Mouse (Mus musculus): ENCODE data around the gene Rassf1.

The Rassf1 gene

DNA sequence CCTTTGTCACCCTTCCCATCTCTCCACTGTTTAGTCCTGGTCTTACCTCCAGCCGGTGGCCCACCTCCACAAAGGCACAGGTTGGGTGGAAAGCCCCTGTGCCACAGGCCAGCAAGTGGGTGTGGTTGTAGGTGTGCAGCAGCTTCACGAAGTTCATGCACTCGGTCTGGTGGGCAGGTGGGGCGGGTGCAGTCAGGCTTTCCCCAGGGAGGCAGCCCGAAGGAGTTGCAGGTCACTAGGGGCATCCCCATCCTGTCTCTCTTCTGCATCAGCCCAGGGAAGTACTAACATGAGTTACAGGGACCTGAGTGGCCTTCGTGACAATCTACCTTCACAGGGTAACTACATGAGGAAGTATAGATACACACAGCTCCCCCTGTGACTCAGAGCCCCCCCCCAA lies 51.9 kb downstream of the Rassf1 start:
- DNase-seq (ENCODE audit: low spot score) = no peak

GRCm38 (mm10) chr9:107605041-107605661 lies 53.8 kb downstream of the Rassf1 start:
- no peak for DNase-seq (ENCODE audit: low spot score)

GRCm38 (mm10) chr9:107606591-107606990 lies 55.2 kb downstream of the Rassf1 start:
- no peak for DNase-seq (ENCODE audit: low spot score)

GRCm38 (mm10) chr9:107607036-107607435 lies 55.7 kb downstream of the Rassf1 start:
- DNase-seq (ENCODE audit: low spot score) = no peak

DNA sequence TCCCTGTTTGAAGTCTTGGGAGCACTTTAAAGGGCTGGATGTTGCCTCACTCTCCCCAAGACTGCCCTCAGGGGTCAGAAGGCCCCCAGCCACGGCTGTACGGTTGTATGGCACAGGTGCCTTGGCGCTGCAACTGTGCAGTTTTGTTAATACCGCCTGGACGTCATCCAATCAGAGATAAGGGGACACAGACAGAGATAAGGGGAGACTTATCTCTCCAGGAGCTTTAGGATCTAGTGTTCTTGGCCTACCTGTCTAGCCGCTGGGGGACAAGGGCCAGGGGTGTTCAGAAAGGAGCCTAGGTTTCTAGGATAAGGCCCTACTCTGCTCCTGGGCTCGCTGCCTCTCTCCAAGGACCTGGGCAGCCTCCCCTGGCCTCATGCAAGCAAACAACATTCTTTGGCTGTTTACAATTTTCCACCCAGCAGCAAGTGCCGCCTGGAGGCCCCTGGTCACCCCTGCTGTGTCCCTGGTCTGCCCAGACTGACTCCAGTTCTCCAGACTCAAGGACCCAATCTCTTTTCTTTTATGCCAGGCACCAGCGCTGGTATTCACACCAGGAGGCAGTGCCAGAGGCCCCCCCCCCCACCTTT lies 56.4 kb downstream of the Rassf1 start:
- no peak for DNase-seq (ENCODE audit: low spot score)

GRCm38 (mm10) chr9:107608741-107609432 lies 57.5 kb downstream of the Rassf1 start, which contains the start of gene Sema3b:
Gene Sema3b, minus strand, starts transcription at chr9:107609229.
- no peak for DNase-seq (ENCODE audit: low spot score)

GRCm38 (mm10) chr9:107609433-107609830 lies 58.1 kb downstream of the Rassf1 start:
- DNase-seq (ENCODE audit: low spot score) = no peak

GRCm38 (mm10) chr9:107611456-107612190 lies 60.3 kb downstream of the Rassf1 start:
- DNase-seq (ENCODE audit: low spot score) = no peak
